Mouse (Mus musculus): Measurements from ENCODE around the gene Nutf2-ps1.

Nutf2-ps1 gene

GRCm38 (mm10) chr19:53571056-53571455 is 17.8 kb downstream of the Nutf2-ps1 start:
- DNase-seq (ENCODE audit: low spot score) = no peak

DNA sequence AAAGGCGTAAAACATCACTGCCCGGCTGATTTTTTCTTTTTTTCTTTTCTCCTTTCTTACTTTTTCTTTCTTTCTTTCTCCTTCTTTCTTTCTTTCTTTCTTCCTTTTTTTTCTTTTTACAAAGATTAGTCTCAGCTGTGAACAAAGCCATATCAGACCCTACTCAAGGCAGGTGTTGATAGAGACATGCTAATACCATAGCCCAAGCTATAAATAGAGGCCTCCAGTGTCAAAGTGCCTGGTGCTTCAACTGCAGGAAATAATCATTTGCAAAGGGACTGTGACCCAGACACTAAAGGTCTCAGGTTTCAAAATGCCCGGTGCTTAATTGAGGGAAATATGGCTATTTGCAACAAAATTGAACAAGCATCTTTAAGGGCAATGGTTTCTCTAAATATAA is 20.3 kb downstream of the Nutf2-ps1 start:
- no peak for DNase-seq (ENCODE audit: low spot score)

- peak; percentile 29 for DNase-seq (ENCODE audit: low spot score)
Measured at GRCm38 (mm10) chr19:53567864-53568263, 21.0 kb downstream of the Nutf2-ps1 start.

GRCm38 (mm10) chr19:53565565-53566277 is 23.1 kb downstream of the Nutf2-ps1 start:
- no peak for DNase-seq (ENCODE audit: low spot score)

DNA sequence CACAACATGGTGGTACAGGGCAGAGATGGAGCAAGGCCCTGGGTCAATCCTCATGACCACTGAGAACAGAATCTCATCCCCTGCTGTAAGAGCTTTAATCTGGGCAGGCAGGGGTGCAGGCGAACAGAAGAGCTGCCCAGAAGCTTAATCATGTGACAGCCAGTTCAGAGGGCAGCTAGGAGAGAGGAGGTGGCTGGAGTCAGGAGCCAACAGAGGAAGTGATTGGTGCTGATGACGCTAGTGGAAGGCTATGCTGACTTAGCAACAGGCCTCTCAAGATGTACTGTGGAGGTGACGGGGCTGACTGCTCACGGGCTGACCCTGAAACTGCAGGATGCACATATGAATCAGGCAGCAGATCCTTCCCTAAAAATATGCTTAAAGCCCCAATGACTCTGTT is 24.7 kb downstream of the Nutf2-ps1 start:
- DNase-seq (ENCODE audit: low spot score) = peak; percentile 29

- no peak for DNase-seq (ENCODE audit: low spot score)
Measured at GRCm38 (mm10) chr19:53560436-53560835, 28.4 kb downstream of the Nutf2-ps1 start.

DNA sequence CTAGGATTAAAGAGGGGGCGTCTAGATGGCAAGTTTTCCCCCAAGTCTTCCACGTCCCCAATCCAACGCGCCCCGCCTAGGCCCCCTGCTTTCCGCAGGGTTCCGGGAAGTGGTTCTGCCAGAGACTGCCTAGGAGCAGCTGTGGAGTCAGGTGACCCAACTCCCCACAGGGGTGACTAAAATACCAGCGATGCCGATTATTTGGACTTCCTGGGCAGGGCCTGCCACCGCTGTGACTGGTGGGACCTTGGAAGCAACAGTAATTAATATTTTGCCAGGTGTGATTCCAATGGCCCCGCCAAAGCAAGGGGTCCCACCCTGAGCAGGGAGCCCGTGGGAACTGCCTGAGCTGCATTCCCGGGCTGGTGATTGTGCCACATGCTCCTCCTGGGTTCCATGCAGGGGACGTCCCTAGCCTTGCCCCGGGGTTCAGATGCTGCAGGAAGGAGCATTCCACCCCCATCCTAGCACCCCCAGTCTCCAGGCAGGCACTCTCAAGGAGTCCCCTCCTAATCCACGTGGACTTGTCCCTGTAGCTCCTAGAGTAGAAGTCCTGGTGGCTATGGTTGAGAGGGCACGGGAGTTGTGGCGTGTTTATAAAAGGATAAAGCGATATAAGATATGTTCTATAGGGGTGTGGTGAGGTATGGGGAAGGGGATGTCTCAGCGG is 31.5 kb downstream of the Nutf2-ps1 start:
- DNase-seq (ENCODE audit: low spot score) = no peak

GRCm38 (mm10) chr19:53556841-53557240 is 32.0 kb downstream of the Nutf2-ps1 start:
- DNase-seq (ENCODE audit: low spot score) = no peak

- no peak for DNase-seq (ENCODE audit: low spot score)
Measured at GRCm38 (mm10) chr19:53554981-53555616, 33.8 kb downstream of the Nutf2-ps1 start.

GRCm38 (mm10) chr19:53554402-53554801 is 34.5 kb downstream of the Nutf2-ps1 start:
- no peak for DNase-seq (ENCODE audit: low spot score)

DNA sequence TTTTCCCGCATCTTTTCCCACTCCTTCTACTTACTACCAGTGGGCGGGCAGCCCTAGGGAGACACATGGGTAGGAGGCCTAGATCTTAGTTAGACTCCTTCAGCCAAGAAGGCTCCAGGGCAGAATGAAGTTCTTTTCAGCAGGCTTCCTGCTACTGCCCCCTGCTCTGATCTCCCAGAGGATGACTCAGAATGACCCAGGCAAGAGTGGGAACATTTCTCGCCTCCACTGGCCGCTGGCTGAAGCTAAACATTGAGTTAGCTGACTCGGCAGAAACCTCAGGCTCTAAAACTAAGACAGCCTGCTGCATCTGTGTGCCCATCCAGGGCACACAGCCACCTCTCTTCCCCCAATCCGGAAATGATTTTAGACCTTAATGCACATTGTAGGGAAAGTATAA is 36.1 kb downstream of the Nutf2-ps1 start:
- DNase-seq (ENCODE audit: low spot score) = no peak

DNA sequence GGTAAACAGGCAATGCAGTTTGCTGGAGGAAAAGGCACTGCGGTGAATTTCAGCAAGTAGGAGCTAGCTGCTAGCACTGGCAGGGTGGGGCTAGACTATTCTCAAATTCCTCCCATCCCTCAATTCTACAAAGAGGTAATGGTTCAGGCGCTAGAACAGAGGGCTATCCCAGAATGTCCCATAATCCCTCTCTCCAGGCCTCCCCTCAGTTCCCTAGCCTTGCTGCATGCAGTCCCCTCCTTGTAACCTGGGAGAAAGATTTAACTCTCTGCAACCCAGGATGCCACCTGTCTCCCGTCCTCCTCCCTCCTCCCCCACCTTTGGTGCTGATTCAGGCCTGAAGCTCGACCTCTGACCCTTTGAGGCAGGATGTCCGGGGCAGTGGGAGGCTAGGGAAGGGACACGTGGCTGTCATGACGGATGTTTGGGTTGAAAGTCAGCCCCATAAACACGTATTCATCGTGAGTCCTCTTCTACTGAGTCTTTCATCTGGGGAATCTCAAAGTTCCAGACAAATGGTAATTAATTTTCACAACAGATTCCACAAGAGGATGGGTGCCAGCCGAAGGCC is 36.6 kb downstream of the Nutf2-ps1 start:
- DNase-seq (ENCODE audit: low spot score) = no peak

DNA sequence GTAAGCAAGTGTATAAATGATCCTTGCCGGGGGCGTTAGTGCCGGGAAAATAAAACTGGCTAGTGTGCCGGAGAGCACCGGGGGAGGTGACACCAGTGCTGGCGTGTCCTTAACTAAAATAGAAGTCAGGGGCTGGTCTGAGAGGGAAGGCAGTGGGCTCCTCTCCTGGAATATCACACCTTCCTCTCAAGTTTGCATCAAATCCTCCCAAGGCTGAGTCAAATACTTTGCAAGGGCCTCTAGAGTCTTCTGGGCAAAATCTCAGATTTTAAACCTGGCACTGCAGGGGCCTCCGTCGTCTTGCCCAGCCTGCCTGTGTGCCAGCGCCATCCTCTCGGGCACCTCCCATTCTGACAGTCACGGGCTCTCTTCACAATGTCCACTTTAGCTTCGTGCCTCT is 37.9 kb downstream of the Nutf2-ps1 start:
- DNase-seq (ENCODE audit: low spot score) = no peak

- no peak for DNase-seq (ENCODE audit: low spot score)
Measured at GRCm38 (mm10) chr19:53547597-53547996, 41.3 kb downstream of the Nutf2-ps1 start.

GRCm38 (mm10) chr19:53544923-53545561 is 43.8 kb downstream of the Nutf2-ps1 start:
- no peak for DNase-seq (ENCODE audit: low spot score)

DNA sequence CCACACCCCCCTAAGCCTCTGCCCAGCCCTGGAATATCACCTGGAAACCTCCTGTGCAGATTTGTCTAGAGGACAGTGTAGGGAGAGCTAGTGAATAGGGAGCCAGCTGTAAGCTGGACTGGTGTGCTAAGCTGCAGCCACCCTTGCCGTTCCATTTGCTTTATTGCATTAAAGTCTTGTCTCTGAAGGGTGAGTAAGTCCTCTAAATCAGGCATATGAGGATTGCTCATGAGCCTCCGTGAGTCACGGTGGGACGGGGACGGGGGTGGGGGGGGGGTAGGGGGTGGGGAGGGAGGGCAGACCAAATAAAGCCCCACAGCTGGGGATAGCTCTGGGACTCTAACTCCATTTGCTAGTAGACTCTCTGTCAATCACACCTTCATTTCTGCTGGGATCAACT is 45.3 kb downstream of the Nutf2-ps1 start:
- no peak for DNase-seq (ENCODE audit: low spot score)

DNA sequence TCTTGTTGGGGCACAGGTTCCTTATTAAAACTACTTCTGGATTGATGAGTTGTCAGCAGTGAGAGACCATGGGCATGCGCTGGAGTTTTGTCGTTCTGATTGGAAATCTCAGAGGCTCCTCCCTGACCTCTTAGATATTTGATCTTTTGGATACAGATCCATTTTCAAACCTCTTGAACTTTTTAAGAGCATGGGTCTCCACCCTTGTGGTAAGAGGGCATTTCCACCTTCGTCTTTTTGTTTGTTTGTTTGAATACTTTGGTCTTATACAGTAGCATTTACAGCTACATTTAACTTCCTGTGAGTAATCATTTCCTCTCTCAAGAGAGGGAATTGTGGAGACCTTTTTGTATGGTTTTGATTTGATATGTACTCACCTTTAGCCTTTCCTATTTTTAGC is 49.6 kb downstream of the Nutf2-ps1 start:
- no peak for DNase-seq (ENCODE audit: low spot score)

GRCm38 (mm10) chr19:53538796-53539195 is 50.1 kb downstream of the Nutf2-ps1 start:
- DNase-seq (ENCODE audit: low spot score) = no peak
